Mouse (Mus musculus): Measurements from ENCODE around the gene Gm13278. TPM values are rescaled to one million over a fixed set of nuclear protein-coding genes. Genes with fewer than 3 reads are reported as not detected.
"Not testable (repeated sequence)": the region's sequence is repeated elsewhere in the genome, so short reads cannot be mapped to it uniquely, and the experiment has no call there.

Gene Gm13278
- not detected in 2 replicates for polyA plus RNA-seq (2012; rRNA removed)

DNA sequence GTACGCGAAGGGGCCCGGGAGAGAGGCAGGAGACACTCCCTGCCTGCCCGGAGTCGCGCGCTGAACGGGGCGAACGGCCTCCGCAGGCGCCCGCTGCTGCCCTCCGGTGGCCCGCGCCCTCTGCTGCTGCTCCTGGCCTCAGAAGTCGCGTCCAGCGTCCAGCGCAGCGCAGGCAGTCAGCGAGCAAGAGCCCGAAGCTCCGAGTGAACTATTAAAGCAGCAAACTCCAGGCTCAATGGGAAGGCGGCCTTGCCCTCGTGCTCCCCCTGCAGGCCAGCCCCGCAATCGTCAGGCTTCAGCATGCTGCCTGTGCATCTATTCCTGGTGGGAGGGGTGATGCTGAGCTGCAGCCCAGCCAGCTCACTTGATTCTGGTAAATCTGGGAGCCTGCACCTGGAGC lies at the start of gene Gm13278:
Gene Gm13278, plus strand, starts transcription at position 301 of the 400 bp plus-strand sequence.
- DNase-seq (ENCODE audit: extremely low spot score in 1 of 2, low spot score in 1 of 2), result not testable (repeated sequence)

DNA sequence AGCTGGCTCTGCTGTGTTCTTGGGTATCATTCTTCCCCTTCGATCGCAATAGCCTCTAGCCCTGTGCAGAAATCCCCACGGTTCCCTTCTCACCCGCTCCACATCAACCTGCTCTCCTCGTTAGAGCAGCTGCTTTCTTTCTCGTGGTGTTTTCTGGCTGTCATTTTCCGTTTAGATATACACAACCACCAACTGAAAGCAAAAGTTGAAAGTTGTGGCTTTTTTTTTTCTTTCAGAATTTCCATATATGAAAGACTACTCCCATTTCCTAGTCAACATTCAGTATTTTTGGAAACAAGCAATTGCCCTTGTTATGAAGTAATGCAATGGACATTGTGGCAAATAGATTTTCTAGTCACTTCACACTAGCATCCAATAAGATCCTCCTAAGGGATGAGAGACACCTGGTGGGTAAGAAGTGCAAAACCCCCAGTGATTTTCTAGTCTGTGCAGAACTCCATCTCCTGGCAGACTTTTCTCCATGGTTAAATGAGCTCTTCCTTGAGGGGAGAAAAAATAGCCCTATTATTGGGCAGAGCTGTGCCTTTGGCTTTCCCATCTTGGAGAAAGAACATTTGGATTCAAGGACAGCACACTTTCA lies 48.5 kb upstream of the Gm13278 start:
- no peak for DNase-seq (ENCODE audit: extremely low spot score in 1 of 2, low spot score in 1 of 2)

DNA sequence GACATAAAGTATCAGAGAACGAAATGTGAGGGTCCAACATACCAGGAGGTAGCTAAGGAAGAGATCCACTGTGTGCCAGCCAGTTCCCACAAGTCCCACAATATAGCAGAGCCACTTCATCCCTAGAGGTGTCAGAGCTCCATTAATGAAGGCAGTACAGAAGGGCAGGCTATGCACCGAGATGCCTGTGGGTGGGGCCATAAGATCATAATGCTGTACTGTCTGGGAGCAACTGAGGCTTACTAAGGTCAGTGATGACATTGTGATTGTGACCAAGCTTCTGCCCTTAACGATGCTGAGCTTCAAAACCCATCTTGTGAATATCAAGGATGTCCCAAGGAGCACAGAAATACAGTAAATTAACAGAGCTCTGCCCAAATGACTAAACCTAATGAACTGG lies 47.1 kb upstream of the Gm13278 start:
- no peak for DNase-seq (ENCODE audit: extremely low spot score in 1 of 2, low spot score in 1 of 2)

DNA sequence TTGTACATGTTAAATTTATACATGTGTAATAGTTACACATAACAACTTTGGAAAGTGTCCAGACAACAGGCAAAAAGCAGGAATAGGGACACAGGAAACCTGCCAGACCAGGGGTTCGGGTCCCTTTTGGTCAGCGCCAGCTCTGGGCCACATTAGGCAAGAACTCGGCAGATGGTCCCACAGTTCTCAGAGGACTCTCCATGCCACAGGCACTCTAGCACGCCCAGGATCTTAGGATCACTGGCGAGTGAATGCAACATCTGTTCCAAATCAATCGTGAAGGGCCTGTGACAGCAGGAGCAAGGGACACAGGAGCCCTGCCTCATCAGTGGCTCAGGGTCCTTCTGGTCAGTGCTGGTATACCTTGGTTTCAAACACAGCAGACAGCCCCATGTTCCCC lies 41.4 kb upstream of the Gm13278 start:
- no peak for DNase-seq (ENCODE audit: extremely low spot score in 1 of 2, low spot score in 1 of 2)

DNA sequence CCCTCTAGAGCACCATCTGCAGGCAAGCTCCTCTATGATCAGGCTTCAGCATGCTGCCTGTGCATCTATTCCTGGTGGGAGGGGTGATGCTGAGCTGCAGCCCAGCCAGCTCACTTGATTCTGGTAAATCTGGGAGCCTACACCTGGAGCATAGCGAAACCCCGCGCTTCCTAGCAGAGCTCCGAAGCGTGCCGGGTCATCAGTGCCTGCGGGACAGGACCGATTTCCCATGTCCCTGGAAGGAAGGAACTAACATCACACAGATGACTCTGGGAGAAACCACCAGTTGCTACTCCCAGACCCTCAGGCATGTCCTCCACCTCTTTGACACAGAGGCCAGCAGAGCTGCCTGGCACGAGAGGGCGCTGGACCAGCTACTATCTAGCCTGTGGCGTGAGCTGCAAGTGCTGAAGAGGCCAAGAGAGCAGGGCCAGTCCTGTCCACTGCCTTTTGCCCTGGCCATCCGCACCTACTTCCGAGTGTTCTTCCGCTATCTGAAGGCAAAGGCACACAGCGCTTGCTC lies 36.5 kb upstream of the Gm13278 start, which contains the start of gene Gm13271:
Gene Gm13271, plus strand, starts transcription at position 51 of the 523 bp plus-strand sequence.
- DNase-seq (ENCODE audit: extremely low spot score in 1 of 2, low spot score in 1 of 2), result peak; percentile 65 to 83

DNA sequence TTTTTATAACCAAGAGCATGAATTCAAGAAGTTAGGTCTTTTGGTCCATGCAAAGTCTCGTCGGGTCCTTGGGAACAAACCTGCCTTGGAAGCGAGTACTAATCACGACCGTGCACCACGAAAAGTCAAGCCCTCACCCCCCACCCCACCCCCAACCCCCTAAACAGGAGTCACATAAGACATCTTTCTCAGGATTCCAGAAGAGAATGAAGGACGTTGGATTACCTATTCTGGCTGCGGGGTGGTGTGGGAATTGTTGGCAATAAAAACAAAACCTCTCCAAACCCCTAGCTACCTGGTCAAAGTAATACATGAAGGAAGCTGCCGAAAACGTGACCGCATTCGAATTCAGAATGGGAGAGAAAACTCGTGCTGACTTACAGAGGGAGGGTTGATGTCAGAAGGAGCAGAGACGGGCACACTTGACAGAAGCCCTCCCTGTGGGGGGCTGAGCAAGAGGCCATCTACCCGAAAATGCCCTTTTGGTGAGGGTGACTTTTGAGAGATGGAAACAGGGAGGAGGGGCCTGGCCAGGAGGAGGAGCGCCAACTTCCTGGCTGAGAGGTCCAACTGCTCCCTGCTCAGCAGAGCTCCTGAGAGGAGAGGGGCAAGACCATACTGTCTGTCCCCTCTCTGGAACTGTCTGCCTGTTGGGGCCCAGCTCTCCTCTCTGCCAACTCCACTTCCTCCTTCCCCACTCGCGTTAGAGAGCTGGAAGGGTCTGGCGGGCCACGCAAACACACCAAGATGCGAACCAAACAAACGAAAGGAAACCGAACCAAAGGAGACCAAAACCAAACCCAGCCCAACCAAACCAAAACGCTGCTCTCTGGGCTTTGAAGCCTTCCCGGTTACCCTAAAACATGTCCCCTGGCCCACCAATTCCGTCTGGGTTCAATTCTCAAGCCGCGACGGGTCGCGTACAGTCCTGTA lies 34.5 kb upstream of the Gm13278 start:
- DNase-seq (ENCODE audit: extremely low spot score in 1 of 2, low spot score in 1 of 2), result not testable (repeated sequence)

DNA sequence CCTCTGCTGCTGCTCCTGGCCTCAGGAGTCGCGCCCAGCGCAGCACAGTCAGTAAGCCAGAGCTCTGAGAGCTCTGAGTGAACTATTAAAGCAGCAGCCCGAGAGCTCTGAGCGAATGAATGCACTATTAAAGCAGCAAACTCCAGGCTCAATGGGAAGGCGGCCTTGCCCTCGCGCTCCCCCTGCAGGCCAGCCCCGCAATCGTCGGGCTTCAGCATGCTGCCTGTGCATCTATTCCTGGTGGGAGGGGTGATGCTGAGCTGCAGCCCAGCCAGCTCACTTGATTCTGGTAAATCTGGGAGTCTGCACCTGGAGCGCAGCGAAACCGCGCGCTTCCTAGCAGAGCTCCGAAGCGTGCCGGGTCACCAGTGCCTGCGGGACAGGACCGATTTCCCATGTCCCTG lies 33.7 kb upstream of the Gm13278 start:
- DNase-seq (ENCODE audit: extremely low spot score in 1 of 2, low spot score in 1 of 2), result peak; percentile 91 to 94

DNA sequence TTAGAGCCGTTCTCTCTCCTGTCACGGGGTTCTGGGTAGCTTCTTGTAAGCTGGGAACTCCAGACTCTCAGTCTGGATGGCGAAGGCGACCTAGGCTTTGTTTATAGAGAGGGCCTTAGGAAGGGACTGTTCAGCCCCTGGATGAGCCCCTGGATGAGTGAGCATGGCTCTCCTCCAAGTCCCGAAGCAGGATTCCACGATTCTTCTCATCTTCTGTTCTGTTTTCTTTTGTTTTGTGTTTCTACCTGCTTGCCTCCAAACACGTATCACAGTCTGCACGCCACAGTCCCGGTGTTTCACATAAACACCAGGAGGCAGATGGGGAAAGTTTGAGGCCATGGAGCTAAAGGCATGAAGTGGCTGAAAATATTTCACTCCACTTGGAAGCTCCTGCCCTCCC lies 32.6 kb upstream of the Gm13278 start:
- DNase-seq (ENCODE audit: extremely low spot score in 1 of 2, low spot score in 1 of 2), result not testable (repeated sequence)

DNA sequence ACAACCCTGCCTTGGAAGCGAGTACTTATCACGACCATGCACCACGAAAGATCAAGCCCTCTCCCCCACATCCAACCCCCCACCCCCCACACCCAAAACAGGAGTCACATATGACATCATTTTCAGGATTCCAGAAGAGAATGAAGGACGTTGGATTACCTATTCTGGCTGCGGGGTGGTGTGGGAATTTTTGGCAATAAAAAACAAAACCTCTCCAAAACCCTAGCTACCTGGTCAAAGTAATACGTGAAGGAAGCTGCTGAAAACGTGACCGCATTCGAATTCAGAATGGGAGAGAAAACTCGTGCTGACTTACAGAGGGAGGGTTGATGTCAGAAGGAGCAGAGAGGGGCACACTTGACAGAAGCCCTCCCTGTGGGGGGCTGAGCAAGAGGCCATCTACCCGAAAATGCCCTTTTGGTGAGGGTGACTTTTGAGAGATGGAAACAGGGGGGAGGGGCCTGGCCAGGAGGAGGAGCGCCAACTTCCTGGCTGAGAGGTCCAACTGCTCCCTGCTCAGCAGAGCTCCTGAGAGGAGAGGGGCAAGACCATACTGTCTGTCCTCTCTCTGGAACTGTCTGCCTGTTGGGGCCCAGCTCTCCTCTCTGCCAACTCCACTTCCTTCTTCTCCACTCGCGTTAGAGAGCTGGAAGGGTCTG lies 31.6 kb upstream of the Gm13278 start, which contains the start of gene Gm13283:
Gene Gm13283, plus strand, starts transcription at position 510 of the 659 bp plus-strand sequence.
- peak; percentile 24 to 43 for DNase-seq (ENCODE audit: extremely low spot score in 1 of 2, low spot score in 1 of 2)

DNA sequence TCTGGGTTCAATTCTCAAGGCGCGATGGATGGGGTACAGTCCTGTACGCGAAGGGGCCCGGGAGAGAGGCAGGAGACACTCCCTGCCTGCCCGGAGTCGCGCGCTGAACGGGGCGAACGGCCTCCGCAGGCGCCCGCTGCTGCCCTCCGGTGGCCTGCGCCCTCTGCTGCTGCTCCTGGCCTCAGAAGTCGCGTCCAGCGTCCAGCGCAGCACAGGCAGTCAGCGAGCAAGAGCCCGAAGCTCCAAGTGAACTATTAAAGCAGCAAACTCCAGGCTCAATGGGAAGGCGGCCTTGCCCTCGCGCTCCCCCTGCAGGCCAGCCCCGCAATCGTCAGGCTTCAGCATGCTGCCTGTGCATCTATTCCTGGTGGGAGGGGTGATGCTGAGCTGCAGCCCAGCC lies 30.9 kb upstream of the Gm13278 start:
- DNase-seq (ENCODE audit: extremely low spot score in 1 of 2, low spot score in 1 of 2), result peak in 1 of 2 experiments; percentile 48

DNA sequence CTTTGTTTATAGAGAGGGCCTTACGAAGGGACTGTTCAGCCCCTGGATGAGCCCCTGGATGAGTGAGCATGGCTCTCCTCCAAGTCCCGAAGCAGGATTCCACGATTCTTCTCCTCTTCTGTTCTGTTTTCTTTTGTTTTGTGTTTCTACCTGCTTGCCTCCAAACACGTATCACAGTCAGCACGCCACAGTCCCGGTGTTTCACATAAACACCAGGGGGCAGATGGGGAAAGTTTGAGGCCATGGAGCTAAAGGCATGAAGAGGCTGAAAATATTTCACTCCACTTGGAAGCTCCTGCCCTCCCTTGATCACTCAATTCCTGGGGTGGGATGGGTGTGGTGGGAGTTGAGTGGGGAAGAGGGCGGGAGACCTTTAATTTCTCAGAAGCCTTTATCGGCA lies 29.6 kb upstream of the Gm13278 start:
- DNase-seq (ENCODE audit: extremely low spot score in 1 of 2, low spot score in 1 of 2), result peak; percentile 59 to 73

DNA sequence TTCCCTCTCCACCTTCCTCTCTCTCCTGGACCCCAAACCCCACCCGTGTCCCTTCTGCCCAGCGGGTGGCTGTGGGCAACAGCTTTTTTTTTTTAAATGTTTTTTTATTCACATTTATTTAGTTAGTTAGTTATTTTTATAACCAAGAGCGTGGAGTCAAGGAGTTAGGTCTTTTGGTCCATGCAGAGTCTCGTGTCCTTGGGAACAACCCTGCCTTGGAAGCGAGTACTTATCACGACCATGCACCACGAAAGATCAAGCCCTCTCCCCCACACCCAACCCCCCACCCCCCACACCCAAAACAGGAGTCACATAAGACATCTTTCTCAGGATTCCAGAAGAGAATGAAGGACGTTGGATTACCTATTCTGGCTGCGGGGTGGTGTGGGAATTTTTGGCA lies 29.0 kb upstream of the Gm13278 start:
- not testable (repeated sequence) for DNase-seq (ENCODE audit: extremely low spot score in 1 of 2, low spot score in 1 of 2)

DNA sequence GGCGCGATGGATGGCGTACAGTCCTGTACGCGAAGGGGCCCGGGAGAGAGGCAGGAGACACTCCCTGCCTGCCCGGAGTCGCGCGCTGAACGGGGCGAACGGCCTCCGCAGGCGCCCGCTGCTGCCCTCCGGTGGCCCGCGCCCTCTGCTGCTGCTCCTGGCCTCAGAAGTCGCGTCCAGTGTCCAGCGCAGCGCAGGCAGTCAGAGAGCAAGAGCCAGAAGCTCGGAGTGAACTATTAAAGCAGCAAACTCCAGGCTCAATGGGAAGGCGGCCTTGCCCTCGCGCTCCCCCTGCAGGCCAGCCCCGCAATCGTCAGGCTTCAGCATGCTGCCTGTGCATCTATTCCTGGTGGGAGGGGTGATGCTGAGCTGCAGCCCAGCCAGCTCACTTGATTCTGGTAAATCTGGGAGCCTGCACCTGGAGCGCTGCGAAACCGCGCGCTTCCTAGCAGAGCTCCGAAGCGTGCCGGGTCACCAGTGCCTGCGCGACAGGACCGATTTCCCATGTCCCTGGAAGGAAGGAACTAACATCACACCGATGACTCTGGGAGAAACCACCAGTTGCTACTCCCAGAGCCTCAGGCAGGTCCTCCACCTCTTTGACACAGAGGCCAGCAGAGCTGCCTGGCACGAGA lies 27.8 kb upstream of the Gm13278 start:
- not testable (repeated sequence) for DNase-seq (ENCODE audit: extremely low spot score in 1 of 2, low spot score in 1 of 2)

DNA sequence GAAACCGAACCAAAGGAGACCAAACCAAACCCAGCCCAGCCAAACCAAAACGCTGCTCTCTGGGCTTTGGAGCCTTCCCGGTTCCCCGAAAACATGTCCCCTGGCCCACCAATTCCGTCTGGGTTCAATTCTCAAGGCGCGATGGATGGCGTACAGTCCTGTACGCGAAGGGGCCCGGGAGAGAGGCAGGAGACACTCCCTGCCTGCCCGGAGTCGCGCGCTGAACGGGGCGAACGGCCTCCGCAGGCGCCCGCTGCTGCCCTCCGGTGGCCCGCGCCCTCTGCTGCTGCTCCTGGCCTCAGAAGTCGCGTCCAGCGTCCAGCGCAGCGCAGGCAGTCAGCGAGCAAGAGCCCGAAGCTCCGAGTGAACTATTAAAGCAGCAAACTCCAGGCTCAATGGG lies 17.8 kb upstream of the Gm13278 start, which contains the start of gene Gm13290:
Gene Gm13290, plus strand, starts transcription at position 301 of the 400 bp plus-strand sequence.
- DNase-seq (ENCODE audit: extremely low spot score in 1 of 2, low spot score in 1 of 2), result not testable (repeated sequence)

DNA sequence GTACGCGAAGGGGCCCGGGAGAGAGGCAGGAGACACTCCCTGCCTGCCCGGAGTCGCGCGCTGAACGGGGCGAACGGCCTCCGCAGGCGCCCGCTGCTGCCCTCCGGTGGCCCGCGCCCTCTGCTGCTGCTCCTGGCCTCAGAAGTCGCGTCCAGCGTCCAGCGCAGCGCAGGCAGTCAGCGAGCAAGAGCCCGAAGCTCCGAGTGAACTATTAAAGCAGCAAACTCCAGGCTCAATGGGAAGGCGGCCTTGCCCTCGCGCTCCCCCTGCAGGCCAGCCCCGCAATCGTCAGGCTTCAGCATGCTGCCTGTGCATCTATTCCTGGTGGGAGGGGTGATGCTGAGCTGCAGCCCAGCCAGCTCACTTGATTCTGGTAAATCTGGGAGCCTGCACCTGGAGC lies 14.7 kb upstream of the Gm13278 start, which contains the start of gene Gm13289:
Gene Gm13289, plus strand, starts transcription at position 301 of the 400 bp plus-strand sequence.
- not testable (repeated sequence) for DNase-seq (ENCODE audit: extremely low spot score in 1 of 2, low spot score in 1 of 2)

DNA sequence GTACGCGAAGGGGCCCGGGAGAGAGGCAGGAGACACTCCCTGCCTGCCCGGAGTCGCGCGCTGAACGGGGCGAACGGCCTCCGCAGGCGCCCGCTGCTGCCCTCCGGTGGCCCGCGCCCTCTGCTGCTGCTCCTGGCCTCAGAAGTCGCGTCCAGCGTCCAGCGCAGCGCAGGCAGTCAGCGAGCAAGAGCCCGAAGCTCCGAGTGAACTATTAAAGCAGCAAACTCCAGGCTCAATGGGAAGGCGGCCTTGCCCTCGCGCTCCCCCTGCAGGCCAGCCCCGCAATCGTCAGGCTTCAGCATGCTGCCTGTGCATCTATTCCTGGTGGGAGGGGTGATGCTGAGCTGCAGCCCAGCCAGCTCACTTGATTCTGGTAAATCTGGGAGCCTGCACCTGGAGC lies 11.8 kb upstream of the Gm13278 start, which contains the start of gene Gm13272:
Gene Gm13272, plus strand, starts transcription at position 301 of the 400 bp plus-strand sequence.
- not testable (repeated sequence) for DNase-seq (ENCODE audit: extremely low spot score in 1 of 2, low spot score in 1 of 2)

DNA sequence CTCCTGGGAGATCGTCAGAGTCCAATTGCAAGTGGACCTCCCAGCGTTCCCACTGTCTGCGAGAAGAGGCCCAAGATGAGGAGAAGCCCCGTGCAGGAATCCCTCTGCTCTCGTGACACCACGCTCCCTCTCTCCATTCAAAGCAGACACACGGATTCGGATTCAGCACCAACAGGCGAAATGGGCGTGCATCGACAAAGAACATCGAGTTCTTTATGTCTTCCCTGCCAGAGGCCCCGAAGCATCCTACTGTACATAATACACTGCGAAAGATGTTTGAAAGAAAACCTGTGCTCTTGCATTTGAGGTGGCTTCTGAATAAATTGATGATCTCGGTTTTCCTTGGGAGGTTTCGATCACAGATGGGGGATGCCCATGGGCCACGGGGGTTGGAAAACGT lies 11.0 kb upstream of the Gm13278 start:
- not testable (repeated sequence) for DNase-seq (ENCODE audit: extremely low spot score in 1 of 2, low spot score in 1 of 2)

DNA sequence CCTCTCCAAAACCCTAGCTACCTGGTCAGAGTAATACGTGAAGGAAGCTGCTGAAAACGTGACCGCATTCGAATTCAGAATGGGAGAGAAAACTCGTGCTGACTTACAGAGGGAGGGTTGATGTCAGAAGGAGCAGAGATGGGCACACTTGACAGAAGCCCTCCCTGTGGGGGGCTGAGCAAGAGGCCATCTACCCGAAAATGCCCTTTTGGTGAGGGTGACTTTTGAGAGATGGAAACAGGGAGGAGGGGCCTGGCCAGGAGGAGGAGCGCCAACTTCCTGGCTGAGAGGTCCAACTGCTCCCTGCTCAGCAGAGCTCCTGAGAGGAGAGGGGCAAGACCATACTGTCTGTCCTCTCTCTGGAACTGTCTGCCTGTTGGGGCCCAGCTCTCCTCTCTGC lies 9.5 kb upstream of the Gm13278 start, which contains the start of gene Ifnz:
Gene Ifnz, plus strand, starts transcription at position 301 of the 400 bp plus-strand sequence.
- not testable (repeated sequence) for DNase-seq (ENCODE audit: extremely low spot score in 1 of 2, low spot score in 1 of 2)

DNA sequence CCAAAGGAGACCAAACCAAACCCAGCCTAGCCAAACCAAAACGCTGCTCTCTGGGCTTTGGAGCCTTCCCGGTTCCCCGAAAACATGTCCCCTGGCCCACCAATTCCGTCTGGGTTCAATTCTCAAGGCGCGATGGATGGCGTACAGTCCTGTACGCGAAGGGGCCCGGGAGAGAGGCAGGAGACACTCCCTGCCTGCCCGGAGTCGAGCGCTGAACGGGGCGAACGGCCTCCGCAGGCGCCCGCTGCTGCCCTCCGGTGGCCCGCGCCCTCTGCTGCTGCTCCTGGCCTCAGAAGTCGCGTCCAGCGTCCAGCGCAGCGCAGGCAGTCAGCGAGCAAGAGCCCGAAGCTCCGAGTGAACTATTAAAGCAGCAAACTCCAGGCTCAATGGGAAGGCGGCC lies 9.0 kb upstream of the Gm13278 start:
- DNase-seq (ENCODE audit: extremely low spot score in 1 of 2, low spot score in 1 of 2), result not testable (repeated sequence)

DNA sequence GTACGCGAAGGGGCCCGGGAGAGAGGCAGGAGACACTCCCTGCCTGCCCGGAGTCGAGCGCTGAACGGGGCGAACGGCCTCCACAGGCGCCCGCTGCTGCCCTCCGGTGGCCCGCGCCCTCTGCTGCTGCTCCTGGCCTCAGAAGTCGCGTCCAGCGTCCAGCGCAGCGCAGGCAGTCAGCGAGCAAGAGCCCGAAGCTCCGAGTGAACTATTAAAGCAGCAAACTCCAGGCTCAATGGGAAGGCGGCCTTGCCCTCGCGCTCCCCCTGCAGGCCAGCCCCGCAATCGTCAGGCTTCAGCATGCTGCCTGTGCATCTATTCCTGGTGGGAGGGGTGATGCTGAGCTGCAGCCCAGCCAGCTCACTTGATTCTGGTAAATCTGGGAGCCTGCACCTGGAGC lies 5.9 kb upstream of the Gm13278 start, which contains the start of gene Gm13276:
Gene Gm13276, plus strand, starts transcription at position 301 of the 400 bp plus-strand sequence.
- not testable (repeated sequence) for DNase-seq (ENCODE audit: extremely low spot score in 1 of 2, low spot score in 1 of 2)

Data from frontal cortex, adult 2 months (tissue).